Comparison of ENCODE assay signal across 8 mouse cellular contexts in genomic region chr19:11292990-11293389, GRCm38 (mm10). TPM values are rescaled to one million over a fixed set of nuclear protein-coding genes. Genes with fewer than 3 reads are reported as not detected.
DNase-seq lines count a peak whose midpoint lies in the region; ATAC-seq and TF ChIP-seq lines count a peak whose summit lies in the region.

No protein-coding gene starts in this region.

- H3K9ac ChIP-seq in heart, embryonic 13.5 days = peak overlapping the region; percentile 77
- 0 out of 2 replicates have a peak overlapping the region, but pooled peaks have one; percentile 1 for H3K9ac ChIP-seq in limb, embryonic 15.5 days
- peak overlapping the region; percentile 51; the same call in 1 of the 2 replicates for H3K9ac ChIP-seq in neural tube, embryonic 13.5 days

- no peaks in the 10 kb centered on the region for H3K27me3 ChIP-seq in heart, embryonic 13.5 days (replicated peaks)
- H3K27me3 ChIP-seq in limb, embryonic 15.5 days = no peaks in the 10 kb centered on the region
- H3K27me3 ChIP-seq in neural tube, embryonic 13.5 days = no peaks in the 10 kb centered on the region

- H3K4me3 ChIP-seq in left cerebral cortex, adult 2 months = peak overlapping the region; percentile 37
- peak overlapping the region; percentile 54 for H3K4me3 ChIP-seq in brown adipose tissue, adult 24 weeks (ENCODE audit: insufficient read depth, low read depth, low read length)
- peak overlapping the region; percentile 58 for H3K4me3 ChIP-seq in heart, embryonic 13.5 days
- H3K4me3 ChIP-seq in limb, embryonic 15.5 days = peak overlapping the region; percentile 41
- peak overlapping the region; percentile 34 for H3K4me3 ChIP-seq in neural tube, embryonic 13.5 days

- intact Hi-C loops in left cerebral cortex, adult 2 months (cut with DNase I) = no loop called here

- H3K4me1 ChIP-seq in brown adipose tissue, adult 24 weeks (ENCODE audit: control insufficient read depth, insufficient read depth, insufficient read length, low read length) = no peaks in the 10 kb centered on the region
- no peaks in the 10 kb centered on the region for H3K4me1 ChIP-seq in heart, embryonic 13.5 days
- no peaks in the 10 kb centered on the region for H3K4me1 ChIP-seq in limb, embryonic 15.5 days
- H3K4me1 ChIP-seq in neural tube, embryonic 13.5 days (replicated peaks) = no peaks in the 10 kb centered on the region

- H3K36me3 ChIP-seq in heart, embryonic 13.5 days = no peaks in the 10 kb centered on the region
- H3K36me3 ChIP-seq in limb, embryonic 15.5 days = no peaks in the 10 kb centered on the region
- no peaks in the 10 kb centered on the region for H3K36me3 ChIP-seq in neural tube, embryonic 13.5 days

- 2% methylated on average over 12 of the region's 12 CpGs for WGBS in heart, embryonic 13.5 days
- WGBS in limb, embryonic 15.5 days = 11% methylated on average over 12 of the region's 12 CpGs
- 20% methylated on average over 12 of the region's 12 CpGs for WGBS in neural tube, embryonic 13.5 days

- no peak for TF ChIP-seq CTCF in left cerebral cortex, adult 2 months (IDR thresholded peaks at IDR 0.05)

- no peak for ATAC-seq in heart, embryonic 13.5 days (ENCODE audit: extremely low read depth, insufficient number of reproducible peaks, low FRiP score, low TSS enrichment)
- ATAC-seq in limb, embryonic 15.5 days (ENCODE audit: insufficient number of reproducible peaks, low FRiP score, low TSS enrichment, low read depth) = no peak
- no peak for ATAC-seq in neural tube, embryonic 13.5 days (ENCODE audit: low read depth)
- ATAC-seq in erythroid progenitor cell, adult 5-6 weeks (replicated peaks; ENCODE audit: low FRiP score, poor library complexity, severe bottlenecking) = no peak

- H3K4me2 ChIP-seq in heart, embryonic 13.5 days = peak overlapping the region; percentile 71
- H3K4me2 ChIP-seq in limb, embryonic 15.5 days = peak overlapping the region; percentile 44
- peak overlapping the region; percentile 50 for H3K4me2 ChIP-seq in neural tube, embryonic 13.5 days

- no peaks in the 10 kb centered on the region for H3K9me3 ChIP-seq in heart, embryonic 13.5 days
- H3K9me3 ChIP-seq in limb, embryonic 15.5 days = no peaks in the 10 kb centered on the region
- H3K9me3 ChIP-seq in neural tube, embryonic 13.5 days = no peaks in the 10 kb centered on the region

- no peak for DNase-seq in left cerebral cortex, adult 2 months (ENCODE audit: extremely low spot score in 1 of 2, low spot score in 2 of 2)
- DNase-seq in left cerebral cortex, adult 11 months (ENCODE audit: low spot score) = no peak
- no peak for DNase-seq in gastrocnemius, adult 18-20 months (ENCODE audit: low spot score)

- H3K27ac ChIP-seq in left cerebral cortex, adult 2 months = no peak overlapping the region
- peak overlapping the region; percentile 53 for H3K27ac ChIP-seq in brown adipose tissue, adult 24 weeks (replicated peaks; ENCODE audit: low read depth, low read length)
- peak overlapping the region; percentile 29 for H3K27ac ChIP-seq in heart, embryonic 13.5 days (replicated peaks)
- peak overlapping the region; percentile 48; the same call in 1 of the 2 replicates for H3K27ac ChIP-seq in limb, embryonic 15.5 days
- H3K27ac ChIP-seq in neural tube, embryonic 13.5 days (replicated peaks) = no peak overlapping the region

RNA-seq across cellular contexts. Expression of gene Ms4a5, which starts 9.3 kb away (rescaled TPM):
- total RNA-seq in left cerebral cortex, adult 2 months (2021) = not detected
- not detected in 2 replicates for polyA plus RNA-seq in brown adipose tissue, adult 24 weeks (2012; ENCODE audit: insufficient read depth, insufficient read length, missing spikeins)
- not detected in 2 replicates for polyA plus RNA-seq in heart, embryonic 13.5 days (2015; fragmentation: Nextera tagmentation; extraction: Ambion mirVana)
- not detected in 2 replicates for polyA plus RNA-seq in limb, embryonic 15.5 days (2015; fragmentation: Nextera tagmentation; extraction: Ambion mirVana)
- not detected in 2 replicates for polyA plus RNA-seq in neural tube, embryonic 13.5 days (2015; fragmentation: Nextera tagmentation; extraction: Ambion mirVana)
- not detected in 2 replicates for total RNA-seq in erythroid progenitor cell, adult 5-6 weeks (2015; ENCODE audit: low replicate concordance)
- total RNA-seq in erythroid progenitor cell, adult 5-6 weeks (2017; ENCODE audit: low replicate concordance) = not detected in 2 replicates
- total RNA-seq in gastrocnemius, adult 18-20 months (2021) = not detected

RNA-seq across cellular contexts. Expression of gene Ms4a14, which starts 21.3 kb away (rescaled TPM):
- total RNA-seq in left cerebral cortex, adult 2 months (2021) = not detected
- polyA plus RNA-seq in brown adipose tissue, adult 24 weeks (2012; ENCODE audit: insufficient read depth, insufficient read length, missing spikeins) = 0.38 and 0.59 TPM in 2 replicates
- polyA plus RNA-seq in heart, embryonic 13.5 days (2015; fragmentation: Nextera tagmentation; extraction: Ambion mirVana) = 0.05 TPM in 1 of 2 replicates, not detected in the other
- 0.05 and 0.06 TPM in 2 replicates for polyA plus RNA-seq in limb, embryonic 15.5 days (2015; fragmentation: Nextera tagmentation; extraction: Ambion mirVana)
- polyA plus RNA-seq in neural tube, embryonic 13.5 days (2015; fragmentation: Nextera tagmentation; extraction: Ambion mirVana) = 0.08 TPM in 1 of 2 replicates, not detected in the other
- 3.6 TPM in 1 of 2 replicates, not detected in the other for total RNA-seq in erythroid progenitor cell, adult 5-6 weeks (2015; ENCODE audit: low replicate concordance)
- total RNA-seq in erythroid progenitor cell, adult 5-6 weeks (2017; ENCODE audit: low replicate concordance) = under 0.01 TPM in 1 of 2 replicates, not detected in the other
- under 1 TPM in 1 of 2 experiments, not detected in 1; 0.05 TPM for total RNA-seq in gastrocnemius, adult 18-20 months (2021)

RNA-seq across cellular contexts. Expression of gene Ms4a1, which starts 26.9 kb away (rescaled TPM):
- not detected for total RNA-seq in left cerebral cortex, adult 2 months (2021)
- 0.32 and 0.75 TPM in 2 replicates for polyA plus RNA-seq in brown adipose tissue, adult 24 weeks (2012; ENCODE audit: insufficient read depth, insufficient read length, missing spikeins)
- not detected in 2 replicates for polyA plus RNA-seq in heart, embryonic 13.5 days (2015; fragmentation: Nextera tagmentation; extraction: Ambion mirVana)
- polyA plus RNA-seq in limb, embryonic 15.5 days (2015; fragmentation: Nextera tagmentation; extraction: Ambion mirVana) = not detected in 2 replicates
- polyA plus RNA-seq in neural tube, embryonic 13.5 days (2015; fragmentation: Nextera tagmentation; extraction: Ambion mirVana) = not detected in 2 replicates
- total RNA-seq in erythroid progenitor cell, adult 5-6 weeks (2015; ENCODE audit: low replicate concordance) = 19.8 and 24.3 TPM in 2 replicates
- total RNA-seq in erythroid progenitor cell, adult 5-6 weeks (2017; ENCODE audit: low replicate concordance) = 12.8 and 13.2 TPM in 2 replicates
- under 1 TPM in 1 of 2 experiments, not detected in 1; 0.09 TPM for total RNA-seq in gastrocnemius, adult 18-20 months (2021)

RNA-seq across cellular contexts. Expression of gene Ms4a7, which starts 43.0 kb away (rescaled TPM):
- under 1 TPM; 0.42 to 0.77 TPM for total RNA-seq in left cerebral cortex, adult 2 months (2021)
- polyA plus RNA-seq in brown adipose tissue, adult 24 weeks (2012; ENCODE audit: insufficient read depth, insufficient read length, missing spikeins) = 3.8 and 4.1 TPM in 2 replicates
- polyA plus RNA-seq in heart, embryonic 13.5 days (2015; fragmentation: Nextera tagmentation; extraction: Ambion mirVana) = 2.7 and 3.6 TPM in 2 replicates
- 9.4 and 9.8 TPM in 2 replicates for polyA plus RNA-seq in limb, embryonic 15.5 days (2015; fragmentation: Nextera tagmentation; extraction: Ambion mirVana)
- polyA plus RNA-seq in neural tube, embryonic 13.5 days (2015; fragmentation: Nextera tagmentation; extraction: Ambion mirVana) = 3.9 and 4.3 TPM in 2 replicates
- total RNA-seq in erythroid progenitor cell, adult 5-6 weeks (2015; ENCODE audit: low replicate concordance) = 3.6 and 8.8 TPM in 2 replicates
- total RNA-seq in erythroid progenitor cell, adult 5-6 weeks (2017; ENCODE audit: low replicate concordance) = 8.3 TPM in 1 of 2 replicates, not detected in the other
- total RNA-seq in gastrocnemius, adult 18-20 months (2021) = under 1 TPM; 0.32 to 0.76 TPM

Comparison
In these comparisons a context has a peak if more than half of its experiments do, and no peak if none do; other contexts are left out.
1. H3K27ac ChIP-seq: peak in brown adipose tissue, adult 24 weeks (single experiment), heart, embryonic 13.5 days (single experiment) and limb, embryonic 15.5 days (single experiment); none in left cerebral cortex, adult 2 months (single experiment) and neural tube, embryonic 13.5 days (single experiment).
2. H3K9ac ChIP-seq: peak in every context shown above with its lines; median percentile 77 in heart, embryonic 13.5 days; 51 in neural tube, embryonic 13.5 days; 1 in limb, embryonic 15.5 days.
3. Peak in every context shown above with its lines, with median percentiles within 50 percentile points of each other: H3K4me3 ChIP-seq and H3K4me2 ChIP-seq.